Mouse (Mus musculus) lung, adult 2 months (tissue): ENCODE results near the gene Clta. TPM values are rescaled to one million over a fixed set of nuclear protein-coding genes. Genes with fewer than 3 reads are reported as not detected.

Source experiments
- DNase-seq: peaks from one replicate; pipeline ENCODE4 v3.0.0; 2022
- H3K4me1 ChIP-seq: fragments of 200-500 bp; 2 replicates; pipeline ENCODE4 v1.6.1; 2011; ENCODE audit warnings: low read length; ENCODE audit not compliant: control insufficient read depth, insufficient read depth
- H3K4me3 ChIP-seq: fragments of 200-500 bp; replicated peaks from 2 replicates; pipeline ENCODE3; 2011; ENCODE audit warnings: low read depth, mild to moderate bottlenecking, control low read depth, low read length; ENCODE audit errors: extremely low read depth
- CTCF ChIP-seq: fragments of 200-500 bp; IDR thresholded peaks from 2 replicates; pipeline ENCODE4 v1.5.1; 2011; ENCODE audit warnings: mild to moderate bottlenecking, low read length, control low read depth; ENCODE audit not compliant: insufficient read depth
- POLR2A ChIP-seq: fragments of 200-500 bp; IDR thresholded peaks from 2 replicates; pipeline ENCODE4 v1.6.1; 2011; ENCODE audit warnings: low read depth, mild to moderate bottlenecking, control low read depth, low read length, borderline replicate concordance; ENCODE audit errors: extremely low read depth
- WGBS: fragments of 180-500 bp; shearing (Covaris S2); methylation state at CpG from one replicate; pipeline ENCODE4 v1.1.7; 2018; 5-methylcytosine and 5-hydroxymethylcytosine counted together
- polyA plus RNA-seq: library from polyadenylated mRNA; depleted of rRNA; stranded (reverse); fragments of >200 nt; gene quantifications from 2 replicates; pipeline ENCODE4 v1.2.3, GENCODE M21; 2012

The Clta gene
- polyA plus RNA-seq, 1 experiment, result 165 TPM

DNA sequence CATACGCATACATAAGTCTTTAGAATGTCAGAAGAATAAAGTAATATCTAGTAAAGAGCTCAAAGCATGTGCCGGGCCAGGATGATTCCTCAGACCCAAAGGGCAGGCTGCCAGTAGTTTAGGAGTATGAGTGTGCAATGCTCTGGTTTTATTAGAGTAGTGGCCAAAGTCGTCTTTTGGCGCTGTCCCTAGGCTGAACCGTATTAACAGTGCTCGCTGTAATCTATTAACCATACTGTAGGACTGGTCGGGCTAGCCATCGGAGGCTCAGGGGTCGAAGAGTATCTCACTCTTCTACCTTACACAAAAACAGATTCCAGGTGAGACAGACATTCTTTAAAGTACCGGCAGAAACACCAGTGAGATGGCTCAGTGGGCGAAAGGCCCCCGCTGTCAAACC is 12.5 kb downstream of the Clta start:
- Histone ChIP-seq H3K4me3 (no peak overlapping the region), H3K4me1 (peaks cover 7% of the 10 kb centered on the region)
- no peak for DNase-seq
- TF ChIP-seq POLR2A (no peak), CTCF (no peak)
- WGBS, result 86% methylated on average over 12 of the region's 12 CpGs

DNA sequence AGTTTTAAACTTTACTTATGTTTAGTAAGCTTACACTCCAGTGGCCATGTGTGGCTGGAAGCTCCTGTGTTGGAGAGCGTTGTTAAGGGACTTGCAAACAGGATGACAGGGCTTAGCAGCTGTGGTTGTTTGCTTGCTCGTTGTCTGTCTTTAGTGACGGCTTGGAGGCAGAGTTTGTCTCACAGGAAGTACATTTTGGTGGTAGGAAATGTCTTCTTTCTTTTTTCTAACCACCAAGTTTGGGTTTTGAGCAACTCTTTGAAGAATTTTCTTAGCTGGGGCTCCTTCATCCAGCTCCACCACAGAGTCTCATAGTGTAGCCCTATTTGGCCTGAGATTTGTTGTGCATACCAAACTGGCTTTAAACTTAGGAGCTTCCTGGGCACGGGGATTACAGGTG is 18.1 kb downstream of the Clta start:
- Histone ChIP-seq H3K4me3 (no peak overlapping the region), H3K4me1 (no peaks in the 10 kb centered on the region)
- WGBS, result 62% methylated on average over 4 of the region's 4 CpGs
- no peak for TF ChIP-seq POLR2A
- TF ChIP-seq CTCF, result no peak
- DNase-seq, result peak; percentile 1

DNA sequence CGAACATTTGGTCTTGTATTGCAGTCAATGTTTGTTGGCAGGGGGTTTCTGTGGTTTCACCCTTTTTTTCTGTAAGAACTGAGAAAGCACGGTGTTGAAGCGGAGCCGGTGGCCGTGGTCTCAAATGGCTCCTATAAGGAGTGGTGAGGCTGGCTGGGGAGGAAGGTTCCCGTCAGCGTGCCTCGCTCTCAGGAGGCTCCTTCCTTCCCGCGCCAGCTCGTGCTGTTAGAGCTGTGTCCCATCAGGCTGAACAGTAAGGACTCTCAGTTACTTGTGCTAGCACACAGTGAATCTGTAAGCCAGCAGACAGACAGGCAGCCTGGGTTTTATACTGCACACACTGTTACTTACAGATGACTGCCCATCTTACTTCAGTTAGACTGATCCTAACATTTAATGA is 18.5 kb downstream of the Clta start:
- TF ChIP-seq CTCF (no peak), POLR2A (no peak)
- peak; percentile 2 for DNase-seq
- WGBS, result 81% methylated on average over 11 of the region's 11 CpGs
- Histone ChIP-seq H3K4me3 (no peak overlapping the region), H3K4me1 (no peaks in the 10 kb centered on the region)

DNA sequence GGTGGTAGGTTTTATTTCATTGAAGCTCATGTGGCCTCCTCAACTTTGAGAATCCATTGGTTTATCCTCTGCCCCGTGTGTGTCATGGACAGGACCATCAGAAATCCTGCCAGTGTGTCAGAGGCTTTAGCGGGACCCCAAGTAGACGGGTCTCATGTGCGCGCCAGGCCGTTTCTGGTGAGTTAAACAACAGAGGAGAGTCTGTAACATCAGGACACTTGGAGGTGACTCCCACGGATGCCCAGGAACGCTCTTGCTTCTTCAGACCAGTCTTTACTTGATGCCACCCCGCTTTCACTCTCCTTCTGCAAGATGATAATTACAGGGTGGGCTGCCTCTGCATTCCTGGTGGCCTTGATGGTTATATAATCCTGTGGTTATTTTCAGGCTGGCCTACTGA is 19.4 kb downstream of the Clta start:
- Histone ChIP-seq H3K4me1 (no peaks in the 10 kb centered on the region), H3K4me3 (no peak overlapping the region)
- no peak for DNase-seq
- TF ChIP-seq POLR2A (no peak), CTCF (no peak)
- 94% methylated on average over 9 of the region's 9 CpGs for WGBS

DNA sequence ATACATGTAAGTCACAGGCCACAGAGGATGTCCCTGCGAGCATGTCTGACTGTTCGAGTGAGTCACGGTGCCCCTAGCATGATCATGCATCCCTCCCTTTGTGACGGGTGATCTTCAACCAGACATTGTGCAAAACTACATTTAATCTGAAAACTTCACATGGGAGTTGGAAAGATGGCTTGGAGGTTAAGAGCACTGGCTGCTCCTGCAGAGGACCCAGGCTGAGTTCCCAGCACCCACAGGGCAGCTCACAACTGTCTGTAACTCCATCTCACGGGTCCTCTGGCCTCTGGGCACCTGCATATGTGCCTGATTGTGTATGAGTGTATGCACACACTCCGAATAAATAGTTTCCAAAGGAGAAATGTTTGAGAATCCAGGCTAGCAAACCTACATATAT is 20.0 kb downstream of the Clta start:
- Histone ChIP-seq H3K4me1 (no peaks in the 10 kb centered on the region), H3K4me3 (no peak overlapping the region)
- TF ChIP-seq CTCF (no peak), POLR2A (no peak)
- WGBS, result 99% methylated on average over 6 of the region's 6 CpGs
- DNase-seq, result no peak

DNA sequence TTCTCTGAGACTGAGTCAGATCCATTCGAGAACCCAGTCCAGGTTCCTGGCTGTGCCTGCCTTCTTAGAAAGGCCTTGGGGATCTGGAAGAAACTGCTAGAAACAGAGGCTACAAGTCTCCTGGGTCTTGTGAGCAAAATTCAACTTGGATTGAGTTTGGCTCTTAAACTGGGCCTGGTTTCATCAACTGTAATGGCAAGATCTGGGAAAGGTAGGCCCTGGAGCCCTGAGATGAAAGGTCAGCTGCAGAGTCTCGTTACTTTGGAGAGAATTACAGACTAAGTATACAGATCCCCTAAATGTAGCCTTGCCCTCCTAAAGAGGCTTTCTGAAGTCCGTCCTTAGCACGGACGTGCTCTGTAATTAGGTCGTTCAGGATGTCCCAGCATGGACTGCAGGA is 21.3 kb downstream of the Clta start:
- no peak for TF ChIP-seq POLR2A
- TF ChIP-seq CTCF, result no peak
- 89% methylated on average over 6 of the region's 6 CpGs for WGBS

DNA sequence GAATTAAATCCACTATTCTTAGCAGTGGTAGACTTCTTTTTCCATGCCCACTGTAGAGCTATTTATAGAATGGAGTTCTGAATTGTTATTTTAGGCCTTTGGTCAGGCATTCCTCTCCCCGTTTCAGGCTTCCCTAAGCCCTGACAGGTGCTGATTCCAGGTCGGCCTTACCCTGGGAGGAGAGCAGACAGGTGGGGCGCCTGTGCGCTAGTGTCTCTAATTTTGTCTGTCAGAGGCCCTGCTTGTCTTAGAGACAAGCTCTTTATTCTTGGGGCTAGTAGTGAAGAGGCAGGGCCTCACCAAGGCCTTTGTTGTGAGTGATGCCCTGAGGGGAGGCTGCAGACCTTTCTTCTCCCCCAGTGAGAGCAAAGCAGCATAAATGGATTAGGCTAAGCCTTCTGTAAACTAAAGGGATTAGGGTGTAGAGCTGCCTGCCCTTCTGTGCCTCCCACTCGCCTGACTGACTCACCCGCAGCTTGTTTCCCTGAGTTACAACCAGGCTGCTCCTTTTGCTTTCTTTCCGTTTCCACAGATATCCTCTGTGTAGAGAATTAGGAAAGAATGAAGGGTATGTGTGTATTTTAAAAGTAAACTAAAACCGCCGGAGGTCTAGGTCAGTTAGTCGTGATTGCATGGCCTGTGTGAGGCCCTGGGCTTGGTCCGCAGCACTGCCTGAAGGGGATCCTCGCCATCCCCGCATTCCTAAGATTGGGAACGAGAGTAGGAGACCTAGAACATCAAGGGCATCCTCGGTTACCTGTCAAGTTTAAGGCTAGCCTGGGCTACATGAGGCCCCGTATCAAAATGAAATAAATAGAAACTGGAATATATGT is 24.3 kb downstream of the Clta start:
- TF ChIP-seq CTCF, result no peak
- WGBS, result 59% methylated on average over 16 of the region's 16 CpGs
- no peak for DNase-seq
- Histone ChIP-seq H3K4me1 (no peaks in the 10 kb centered on the region), H3K4me3 (no peak overlapping the region)

More for the DNA sequence above, 21.3 kb downstream of the Clta start:
- DNase-seq, result no peak
- Histone ChIP-seq H3K4me1 (no peaks in the 10 kb centered on the region), H3K4me3 (no peak overlapping the region)

DNA sequence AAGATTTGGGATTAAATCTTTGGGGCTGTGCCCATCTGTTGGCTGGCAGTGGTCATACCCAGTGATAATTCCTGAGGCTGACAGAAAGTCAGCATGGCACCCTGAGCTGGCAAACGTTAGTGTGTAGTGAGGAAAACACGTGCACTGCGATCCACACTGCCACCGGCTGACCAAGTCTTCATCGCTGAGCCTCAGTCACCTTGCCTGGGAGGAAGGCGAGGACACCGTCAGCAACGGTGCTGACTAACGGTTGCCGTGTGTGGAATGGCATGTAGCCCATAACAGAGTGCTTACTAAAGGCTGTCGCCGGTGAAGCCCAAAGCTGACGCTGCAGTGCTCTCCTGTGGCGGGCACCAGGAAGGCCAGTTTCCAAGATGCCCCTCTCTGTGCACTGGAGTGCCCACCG is 25.4 kb downstream of the Clta start:
- WGBS, result 84% methylated on average over 15 of the region's 15 CpGs
- no peak overlapping the region for H3K4me3 ChIP-seq
- DNase-seq, result no peak
- TF ChIP-seq CTCF (no peak), POLR2A (no peak)
- no peaks in the 10 kb centered on the region for H3K4me1 ChIP-seq

DNA sequence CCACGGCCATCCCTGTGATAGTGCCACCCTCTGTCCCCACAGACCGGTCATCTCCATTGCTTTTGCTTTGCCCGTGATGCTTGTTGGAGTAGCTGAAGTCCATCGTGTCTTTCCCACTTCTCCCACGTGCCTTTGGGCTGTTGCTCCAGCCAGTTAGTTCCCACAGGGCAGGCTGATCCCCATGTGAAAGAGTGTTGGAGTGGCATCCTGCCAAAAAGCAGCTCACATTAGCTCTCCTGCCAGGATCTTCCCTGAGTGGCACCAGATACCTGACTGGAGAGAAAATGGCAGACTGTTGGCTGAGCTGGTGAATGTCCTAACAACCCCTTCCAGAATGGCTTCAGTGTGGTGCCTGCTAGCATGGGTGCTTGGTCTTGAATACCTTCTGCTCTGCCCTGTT is 27.3 kb downstream of the Clta start:
- TF ChIP-seq CTCF (no peak), POLR2A (no peak)
- WGBS, result 73% methylated on average over 5 of the region's 5 CpGs
- Histone ChIP-seq H3K4me3 (no peak overlapping the region), H3K4me1 (no peaks in the 10 kb centered on the region)
- no peak for DNase-seq

DNA sequence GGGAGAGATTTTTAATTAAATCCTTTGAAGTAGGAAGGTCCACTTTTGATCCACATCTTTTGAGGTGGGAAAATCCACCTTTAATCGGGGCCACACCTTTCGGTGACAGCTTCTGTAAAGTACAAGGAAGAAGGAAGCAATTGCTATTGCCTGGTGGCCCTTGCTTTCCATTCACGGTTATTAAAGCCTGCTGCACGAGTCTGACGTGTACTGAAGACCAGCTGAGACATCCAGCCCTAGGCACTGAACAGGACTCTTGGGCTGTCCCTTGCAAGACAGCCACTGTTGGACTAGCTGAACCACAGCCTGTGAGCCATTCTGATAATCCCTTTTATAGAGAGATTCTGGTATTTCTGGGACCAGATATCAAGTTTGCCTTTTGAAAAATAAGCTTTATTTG is 32.2 kb downstream of the Clta start:
- Histone ChIP-seq H3K4me1 (no peaks in the 10 kb centered on the region), H3K4me3 (no peak overlapping the region)
- no peak for DNase-seq
- 68% methylated on average over 5 of the region's 5 CpGs for WGBS
- no peak for TF ChIP-seq POLR2A
- TF ChIP-seq CTCF, result no peak
